ENCODE assay signal across 13 mouse cellular contexts in genomic region chr16:92824003-92824722, GRCm38 (mm10). TPM values are rescaled to one million over a fixed set of nuclear protein-coding genes. Genes with fewer than 3 reads are reported as not detected.
DNase-seq lines count a peak whose midpoint lies in the region; ATAC-seq and TF ChIP-seq lines count a peak whose summit lies in the region.
"Had no signal": no experiment of that assay in that cellular context is flagged by ENCODE, and none has a peak within 500 bp of the region (broad histone marks: within the 10 kb centered on the region; RNA-seq: fewer than 3 reads in every experiment).

No protein-coding gene starts in this region.

- peak overlapping the region; percentile 15; the same call in 1 of the 2 replicates for H3K9ac ChIP-seq in liver, adult 2 months (ENCODE audit: low read depth, low read length)
- peak overlapping the region; percentile 73 for H3K9ac ChIP-seq in liver, postnatal 0 days (replicated peaks)
- H3K9ac ChIP-seq: forebrain, postnatal 0 days; limb, embryonic 12.5 days had no signal

- H3K4me1 ChIP-seq in liver, adult 2 months (ENCODE audit: control insufficient read depth, insufficient read depth, low read length), result no peaks in the 10 kb centered on the region
- H3K4me1 ChIP-seq in bone marrow, adult 2 months (ENCODE audit: control insufficient read depth, insufficient read depth, low read length), result peaks cover 14% of the 10 kb centered on the region
- H3K4me1 ChIP-seq in liver, postnatal 0 days (ENCODE audit: insufficient read depth), result peaks cover 47% of the 10 kb centered on the region

- TF ChIP-seq EP300 in liver, postnatal 0 days (IDR thresholded peaks at IDR 0.05; ENCODE audit: low read depth), result no peak

- H3K27ac ChIP-seq in liver, adult 2 months (replicated peaks; ENCODE audit: insufficient read depth, low read depth, low read length), result no peak overlapping the region
- peak overlapping the region; percentile 88; the same call in 1 of the 2 replicates for H3K27ac ChIP-seq in bone marrow, adult 2 months (ENCODE audit: control insufficient read depth, insufficient read depth, low read depth, low read length, poor library complexity)
- peak overlapping the region; percentile 89 for H3K27ac ChIP-seq in liver, postnatal 0 days (ENCODE audit: low read depth)
- H3K27ac ChIP-seq: limb, embryonic 12.5 days had no signal

- intact Hi-C loops in left cerebral cortex, postnatal 25 days (cut with DNase I), result no loop called here

- 0 out of 2 replicates have a peak, but pooled peaks cover 2% of the 10 kb centered on the region for H3K27me3 ChIP-seq in liver, adult 2 months (ENCODE audit: control insufficient read depth, insufficient read depth, low read length)
- H3K27me3 ChIP-seq in liver, postnatal 0 days (ENCODE audit: insufficient read depth, low read length), result no peaks in the 10 kb centered on the region

- no peaks in the 10 kb centered on the region for H3K36me3 ChIP-seq in liver, adult 2 months (ENCODE audit: control insufficient read depth, insufficient read depth, low read length)
- peaks cover 6% of the 10 kb centered on the region; the same call in 1 of the 2 replicates for H3K36me3 ChIP-seq in liver, postnatal 0 days (replicated peaks; ENCODE audit: insufficient read depth, low read length)
- H3K36me3 ChIP-seq: limb, embryonic 12.5 days had no signal

- 0 out of 2 replicates have a peak, but pooled peaks have one; percentile 29 for ATAC-seq in cerebellum, adult (ENCODE audit: insufficient number of reproducible peaks, low FRiP score, low TSS enrichment)
- no peak for ATAC-seq in liver, postnatal 0 days

- DNase-seq in cerebellum, adult 18-20 months, result no peak
- no peak for DNase-seq in liver, adult 2 months (ENCODE audit: extremely low read depth, low read depth, low spot score)
- DNase-seq in liver, result no peak
- no peak for DNase-seq in liver, postnatal 0 days
- no peak for DNase-seq in left cerebral cortex, postnatal 25 days (ENCODE audit: low spot score in 2 of 2)
- DNase-seq in heart, adult 8-10 months (ENCODE audit: low spot score), result no peak
- DNase-seq: embryo, embryonic 11 days; kidney, adult 9 months; layer of hippocampus, adult 9-11 months had no signal

- peak overlapping the region; percentile 80 for H3K4me2 ChIP-seq in liver, postnatal 0 days (ENCODE audit: low read depth, low read length)
- H3K4me2 ChIP-seq: limb, embryonic 12.5 days had no signal

- TF ChIP-seq CTCF in liver, adult 2 months (IDR thresholded peaks at IDR 0.05; ENCODE audit: low read depth, low read length), result no peak
- no peak for TF ChIP-seq CTCF in bone marrow, adult 2 months (IDR thresholded peaks at IDR 0.05; ENCODE audit: control insufficient read depth, insufficient read depth, low read length)
- TF ChIP-seq CTCF in liver, postnatal 0 days (IDR thresholded peaks at IDR 0.05; ENCODE audit: low read depth), result no peak

- H3K9me3 ChIP-seq in liver, postnatal 0 days (ENCODE audit: low read length), result no peaks in the 10 kb centered on the region
- H3K9me3 ChIP-seq: limb, embryonic 12.5 days had no signal

- H3K4me3 ChIP-seq in liver, adult 2 months (ENCODE audit: insufficient read depth, low read depth, low read length), result peak overlapping the region; percentile 13; the same call in 1 of the 2 replicates
- peak overlapping the region; percentile 82 for H3K4me3 ChIP-seq in bone marrow, adult 2 months (replicated peaks; ENCODE audit: control insufficient read depth, low read depth, low read length)
- peak overlapping the region; percentile 71 for H3K4me3 ChIP-seq in liver, postnatal 0 days (ENCODE audit: low read depth, low read length)
- H3K4me3 ChIP-seq: limb, embryonic 12.5 days had no signal

- TF ChIP-seq POLR2A in liver, adult 2 months (IDR thresholded peaks at IDR 0.05; ENCODE audit: extremely low read depth, insufficient read depth, low read length), result no peak
- no peak for TF ChIP-seq POLR2A in bone marrow, adult 2 months (IDR thresholded peaks at IDR 0.05; ENCODE audit: borderline replicate concordance, control insufficient read depth, low read depth, low read length)

- H3K79me2 ChIP-seq in liver, adult 2 months (ENCODE audit: control insufficient read depth, insufficient read depth, low read length), result no peaks in the 10 kb centered on the region

- 83% methylated on average over 6 of the region's 6 CpGs for WGBS in liver, adult 2 months
- WGBS in bone marrow, adult 2 months, result 2% methylated on average over 6 of the region's 6 CpGs
- 26% methylated on average over 6 of the region's 6 CpGs for WGBS in liver, postnatal 0 days (ENCODE audit: insufficient replicate concordance)

RNA-seq across cellular contexts. Expression of gene Runx1, which starts 1.8 kb away (rescaled TPM):
- total RNA-seq in liver, adult 2 months (2014; rRNA removed), result 0.74 and 0.94 TPM in 2 replicates
- 0.20 and 0.55 TPM in 2 replicates for polyA plus RNA-seq in liver, adult 2 months (2012; rRNA removed)
- polyA plus RNA-seq in bone marrow, adult 2 months (2011; ENCODE audit: insufficient read depth, insufficient read length, low replicate concordance, missing spikeins), result 15.8 and 24.5 TPM in 2 replicates
- polyA plus RNA-seq in liver, postnatal 0 days (2015; fragmentation: Nextera tagmentation; extraction: Ambion mirVana), result 3.3 and 4.6 TPM in 2 replicates
- 1 to 10 TPM; 1.5 to 2.3 TPM for total RNA-seq in left cerebral cortex, postnatal 25 days (2021)
- 1 to 10 TPM; 1.3 to 3.3 (median 1.7) TPM for total RNA-seq in heart, adult 8-10 months (2022)

Comparison
In these comparisons a context has a peak if more than half of its experiments do, and no peak if none do; other contexts are left out.
1. H3K4me3 ChIP-seq: peak in every context shown above with its lines; median percentile 82 in bone marrow, adult 2 months; 71 in liver, postnatal 0 days; 13 in liver, adult 2 months.